Mouse (Mus musculus) B cell, adult 67 days (primary cell): Measurements from ENCODE around the gene Gm16513. TPM values are rescaled to one million over a fixed set of nuclear protein-coding genes. Genes with fewer than 3 reads are reported as not detected.

Experiments used
- total RNA-seq, 2 experiments: library from RNA; stranded (reverse); gene quantifications; 4 replicates each; pipeline ENCODE4 v1.2.4; 2023

Gm16513 gene
- total RNA-seq, result not detected

GRCm38 (mm10) chr5:95182324-95182723 lies at the start of gene Gm16513:
Gm16513 (plus strand) TSS chr5:95182624.

Other genes with a start within 250 kb of the Gm16513 start
- gene Gm6367, start 194.0 kb upstream of the Gm16513 start, total RNA-seq, result not detected
- not detected for gene Gm7942, start 75.7 kb upstream of the Gm16513 start, total RNA-seq
- not detected for gene Gm10424, start 90.1 kb downstream of the Gm16513 start, total RNA-seq
- gene Gm3259, start 123.3 kb downstream of the Gm16513 start, total RNA-seq, result not detected